Mouse (Mus musculus): ENCODE results near the gene Ccn5. TPM values are rescaled to one million over a fixed set of nuclear protein-coding genes. Genes with fewer than 3 reads are reported as not detected.

Ccn5 gene
- total and polyA plus RNA-seq, 3 experiments: not detected

DNA sequence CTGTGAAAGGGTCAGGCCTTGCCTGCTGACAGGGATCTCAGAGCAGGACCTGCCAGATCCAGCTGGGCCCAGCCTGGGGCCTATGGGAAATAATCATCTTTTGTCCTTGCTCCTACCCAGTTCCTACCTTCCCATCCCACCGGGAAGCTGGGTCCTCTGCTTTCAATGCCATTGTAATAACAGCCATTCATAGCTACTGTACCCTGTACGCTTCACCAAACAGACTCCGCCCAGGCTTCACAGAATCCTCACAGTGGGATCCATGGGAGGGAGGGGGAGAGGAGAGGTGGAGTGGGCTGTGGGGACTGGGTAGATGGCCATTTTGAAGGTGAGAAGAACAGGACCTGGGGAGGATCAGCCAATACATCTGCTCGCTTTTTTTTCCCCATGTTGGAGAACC is 41.8 kb upstream of the Ccn5 start:
- Histone ChIP-seq H3K4me3 (ENCODE audit: control insufficient read depth in 1 of 2, insufficient read depth in 1 of 2, low read depth in 2 of 2, low read length in 2 of 2) (no peak overlapping the region), H3K27ac (ENCODE audit: control insufficient read depth, low read depth, low read length) (no peak overlapping the region), H3K27me3 (ENCODE audit: control insufficient read depth in 1 of 2, insufficient read depth in 2 of 2, low read length in 2 of 2) (peaks cover 9 to 18% of the 10 kb centered on the region in 2 experiments), H3K9ac (ENCODE audit: control insufficient read depth, low read depth, low read length, poor library complexity, severe bottlenecking) (no peak overlapping the region), H3K36me3 (ENCODE audit: control insufficient read depth in 1 of 2, insufficient read depth in 2 of 2, low read length in 2 of 2) (no peaks in the 10 kb centered on the region), H3K9me3 (replicated peaks; ENCODE audit: insufficient read depth, low read length) (no peaks in the 10 kb centered on the region), H3K4me1 (ENCODE audit: control insufficient read depth in 1 of 2, insufficient read depth in 2 of 2, low read length in 2 of 2) (no peaks in the 10 kb centered on the region), H3K79me2 (ENCODE audit: control insufficient read depth, insufficient read depth, low read length, poor library complexity) (no peaks in the 10 kb centered on the region)
- no peak for DNase-seq (ENCODE audit: low read depth, low spot score)
- TF ChIP-seq TCF12 (IDR thresholded peaks at IDR 0.05; ENCODE audit: low read depth, low read length): no peak
- TF ChIP-seq KAT2A (conservative IDR thresholded peaks at IDR 0.05; ENCODE audit: low read depth, low read length): no peak
- TF ChIP-seq MEF2A (IDR thresholded peaks at IDR 0.05; ENCODE audit: extremely low read depth, insufficient replicate concordance, low read depth, low read length, poor library complexity, severe bottlenecking): no peak
- TF ChIP-seq NRF1 (IDR thresholded peaks at IDR 0.05; ENCODE audit: insufficient read depth, low read depth, low read length, poor library complexity, severe bottlenecking): no peak
- no peak for TF ChIP-seq MYB (IDR thresholded peaks at IDR 0.05; ENCODE audit: low read depth, low read length)

DNA sequence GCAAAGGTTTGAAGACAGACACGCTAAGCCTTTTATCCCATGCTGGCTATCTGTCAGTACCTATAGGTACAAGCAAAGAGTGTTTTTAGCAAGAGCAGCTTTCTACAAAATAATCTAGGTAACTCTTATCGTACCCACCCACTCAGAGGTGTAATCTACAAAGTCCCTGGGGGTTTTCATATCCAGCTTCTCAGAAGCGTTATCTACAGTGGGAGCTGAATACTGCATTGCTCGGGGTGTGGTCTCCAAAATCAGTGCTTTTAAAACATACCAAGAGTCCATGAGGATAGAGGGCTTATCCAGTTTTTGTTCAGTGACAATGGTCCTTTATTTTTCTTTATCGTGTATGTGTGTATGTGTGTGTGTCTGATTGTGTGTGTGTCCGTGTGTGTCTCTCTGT is 37.3 kb upstream of the Ccn5 start:
- Histone ChIP-seq H3K9ac (ENCODE audit: control insufficient read depth, low read depth, low read length, poor library complexity, severe bottlenecking) (no peak overlapping the region), H3K36me3 (ENCODE audit: control insufficient read depth in 1 of 2, insufficient read depth in 2 of 2, low read length in 2 of 2) (no peaks in the 10 kb centered on the region), H3K4me3 (ENCODE audit: control insufficient read depth in 1 of 2, insufficient read depth in 1 of 2, low read depth in 2 of 2, low read length in 2 of 2) (no peak overlapping the region), H3K4me1 (ENCODE audit: control insufficient read depth in 1 of 2, insufficient read depth in 2 of 2, low read length in 2 of 2) (no peaks in the 10 kb centered on the region), H3K27ac (ENCODE audit: control insufficient read depth, low read depth, low read length) (no peak overlapping the region), H3K27me3 (ENCODE audit: control insufficient read depth in 1 of 2, insufficient read depth in 2 of 2, low read length in 2 of 2) (peaks cover 5 to 10% of the 10 kb centered on the region in 2 experiments), H3K9me3 (replicated peaks; ENCODE audit: insufficient read depth, low read length) (no peaks in the 10 kb centered on the region), H3K79me2 (ENCODE audit: control insufficient read depth, insufficient read depth, low read length, poor library complexity) (no peaks in the 10 kb centered on the region)
- TF ChIP-seq CTCF (IDR thresholded peaks at IDR 0.05 in 2 of 3, conservative IDR thresholded peaks at IDR 0.05 in 1 of 3; ENCODE audit: control insufficient read depth in 1 of 3, insufficient read depth in 1 of 3, low read depth in 2 of 3, low read length in 3 of 3, poor library complexity in 1 of 3, severe bottlenecking in 1 of 3): no peak
- TF ChIP-seq MYC (IDR thresholded peaks at IDR 0.05; ENCODE audit: low read depth, low read length): no peak
- peak; percentile 51 for TF ChIP-seq GATA1 (IDR thresholded peaks at IDR 0.05; ENCODE audit: low read depth, low read length)
- no peak for TF ChIP-seq ELF1 (IDR thresholded peaks at IDR 0.05; ENCODE audit: low read depth, low read length)
- no peak for TF ChIP-seq MAZ (IDR thresholded peaks at IDR 0.05; ENCODE audit: low read depth, low read length)
- TF ChIP-seq EP300 (IDR thresholded peaks at IDR 0.05; ENCODE audit: low read depth in 1 of 2, low read length in 2 of 2): peak; percentile 10 to 45; a peak in 1 of 4 replicates
- peak; percentile 70 for TF ChIP-seq TCF12 (IDR thresholded peaks at IDR 0.05; ENCODE audit: low read depth, low read length)
- no peak for TF ChIP-seq TAL1 (IDR thresholded peaks at IDR 0.05; ENCODE audit: low read length)
- TF ChIP-seq POLR2AphosphoS2 (IDR thresholded peaks at IDR 0.05; ENCODE audit: low read length): no peak
- TF ChIP-seq RCOR1 (IDR thresholded peaks at IDR 0.05; ENCODE audit: low read depth, low read length): peak; percentile 72
- no peak for DNase-seq (ENCODE audit: low read depth, low spot score)

- no peak overlapping the region for H3K9ac ChIP-seq (ENCODE audit: control insufficient read depth, low read depth, low read length, poor library complexity, severe bottlenecking)
- no peaks in the 10 kb centered on the region for H3K4me1 ChIP-seq (ENCODE audit: control insufficient read depth in 1 of 2, insufficient read depth in 2 of 2, low read length in 2 of 2)
- H3K27ac ChIP-seq (ENCODE audit: control insufficient read depth, low read depth, low read length): no peak overlapping the region
- DNase-seq (ENCODE audit: low read depth, low spot score): no peak
- no peaks in the 10 kb centered on the region for H3K79me2 ChIP-seq (ENCODE audit: control insufficient read depth, insufficient read depth, low read length, poor library complexity)
- no peak overlapping the region for H3K4me3 ChIP-seq (ENCODE audit: control insufficient read depth in 1 of 2, insufficient read depth in 1 of 2, low read depth in 2 of 2, low read length in 2 of 2)
- H3K36me3 ChIP-seq (ENCODE audit: control insufficient read depth in 1 of 2, insufficient read depth in 2 of 2, low read length in 2 of 2): no peaks in the 10 kb centered on the region
- no peaks in the 10 kb centered on the region for H3K9me3 ChIP-seq (replicated peaks; ENCODE audit: insufficient read depth, low read length)
- peaks cover 4 to 10% of the 10 kb centered on the region in 2 experiments for H3K27me3 ChIP-seq (ENCODE audit: control insufficient read depth in 1 of 2, insufficient read depth in 2 of 2, low read length in 2 of 2)
- no peak for TF ChIP-seq HCFC1 (IDR thresholded peaks at IDR 0.05; ENCODE audit: low read depth, low read length)
- TF ChIP-seq NRF1 (IDR thresholded peaks at IDR 0.05; ENCODE audit: insufficient read depth, low read depth, low read length, poor library complexity, severe bottlenecking): no peak
- TF ChIP-seq ELF1 (IDR thresholded peaks at IDR 0.05; ENCODE audit: low read depth, low read length): no peak
- TF ChIP-seq RCOR1 (IDR thresholded peaks at IDR 0.05; ENCODE audit: low read depth, low read length): no peak
- TF ChIP-seq CHD2 (IDR thresholded peaks at IDR 0.05; ENCODE audit: low read length): no peak
- TF ChIP-seq TCF12 (IDR thresholded peaks at IDR 0.05; ENCODE audit: low read depth, low read length): no peak
- no peak for TF ChIP-seq SMC3 (IDR thresholded peaks at IDR 0.05; ENCODE audit: low read depth, low read length)
- no peak for TF ChIP-seq GATA1 (IDR thresholded peaks at IDR 0.05; ENCODE audit: low read depth, low read length)
- no peak for TF ChIP-seq MAFK (IDR thresholded peaks at IDR 0.05; ENCODE audit: borderline replicate concordance, low read depth, low read length)
- TF ChIP-seq POLR2AphosphoS5 (IDR thresholded peaks at IDR 0.05; ENCODE audit: borderline replicate concordance, low read depth, low read length): no peak
- no peak for TF ChIP-seq MEF2A (IDR thresholded peaks at IDR 0.05; ENCODE audit: extremely low read depth, insufficient replicate concordance, low read depth, low read length, poor library complexity, severe bottlenecking)
- no peak for TF ChIP-seq JUND (IDR thresholded peaks at IDR 0.05; ENCODE audit: low read depth, low read length)
- no peak for TF ChIP-seq TBP (IDR thresholded peaks at IDR 0.05; ENCODE audit: low read depth, low read length)
- TF ChIP-seq MXI1 (IDR thresholded peaks at IDR 0.05; ENCODE audit: low read depth, low read length): no peak
- no peak for TF ChIP-seq ZKSCAN1 (IDR thresholded peaks at IDR 0.05; ENCODE audit: low read depth, low read length)
- TF ChIP-seq MAX (IDR thresholded peaks at IDR 0.05; ENCODE audit: low read length): no peak
- TF ChIP-seq E2F4 (IDR thresholded peaks at IDR 0.05; ENCODE audit: borderline replicate concordance, low read depth, low read length): no peak
- TF ChIP-seq ZNF384 (IDR thresholded peaks at IDR 0.05; ENCODE audit: low read depth, low read length): no peak
These were observed 36.8 kb upstream of the Ccn5 start for GRCm38 (mm10) chr2:163783901-163784300.
